ENCODE assay signal across 22 mouse cellular contexts in genomic region chr5:5705019-5705418, GRCm38 (mm10). TPM values are rescaled to one million over a fixed set of nuclear protein-coding genes. Genes with fewer than 3 reads are reported as not detected.
A peak's percentile ranks its signal among the peaks of the same experiment; 100 is the strongest.
DNase-seq lines count a peak whose midpoint lies in the region; ATAC-seq and TF ChIP-seq lines count a peak whose summit lies in the region.
"Had no signal": no experiment of that assay in that cellular context is flagged by ENCODE, and none has a peak within 500 bp of the region (broad histone marks: within the 10 kb centered on the region; RNA-seq: fewer than 3 reads in every experiment).

No protein-coding gene starts in this region.

- no peaks in the 10 kb centered on the region for H3K27me3 ChIP-seq in hindbrain, embryonic 10.5 days (ENCODE audit: insufficient read depth, poor library complexity, severe bottlenecking)
- H3K27me3 ChIP-seq in hindbrain, embryonic 14.5 days (ENCODE audit: control insufficient read depth, insufficient read depth, low read length), result no peaks in the 10 kb centered on the region
- H3K27me3 ChIP-seq in kidney, embryonic 14.5 days (ENCODE audit: control insufficient read depth, insufficient read depth, low read length), result no peaks in the 10 kb centered on the region
- no peaks in the 10 kb centered on the region for H3K27me3 ChIP-seq in kidney, postnatal 0 days (ENCODE audit: insufficient read depth, low read length)
- H3K27me3 ChIP-seq: embryonic facial prominence, embryonic 12.5 days; embryonic facial prominence, embryonic 15.5 days; hindbrain, embryonic 13.5 days; Patski had no signal

- H3K4me3 ChIP-seq in hindbrain, embryonic 10.5 days, result no peak overlapping the region
- H3K4me3 ChIP-seq in hindbrain, embryonic 14.5 days (replicated peaks; ENCODE audit: low read length), result no peak overlapping the region
- H3K4me3 ChIP-seq in kidney, embryonic 14.5 days (ENCODE audit: low read length), result no peak overlapping the region
- no peak overlapping the region for H3K4me3 ChIP-seq in kidney, postnatal 0 days (replicated peaks; ENCODE audit: low read depth, low read length)
- H3K4me3 ChIP-seq: embryonic facial prominence, embryonic 12.5 days; embryonic facial prominence, embryonic 15.5 days; gastrocnemius, adult 2 months; hindbrain, embryonic 13.5 days had no signal

- ATAC-seq in hindbrain, embryonic 14.5 days (ENCODE audit: low FRiP score), result no peak
- peak; percentile 91 for ATAC-seq in kidney, embryonic 14.5 days (ENCODE audit: low FRiP score, low TSS enrichment)
- ATAC-seq in kidney, postnatal 0 days (replicated peaks; ENCODE audit: low FRiP score, low read depth), result peak; percentile 80
- ATAC-seq: forebrain, embryonic 14.5 days; forebrain, postnatal 0 days; Patski had no signal

- H3K9ac ChIP-seq in hindbrain, embryonic 14.5 days, result no peak overlapping the region
- H3K9ac ChIP-seq in kidney, embryonic 14.5 days (ENCODE audit: low read depth, low read length), result no peak overlapping the region
- no peak overlapping the region for H3K9ac ChIP-seq in kidney, postnatal 0 days (ENCODE audit: low read depth, low read length)
- H3K9ac ChIP-seq: embryonic facial prominence, embryonic 12.5 days; embryonic facial prominence, embryonic 15.5 days; forebrain, postnatal 0 days; hindbrain, embryonic 13.5 days had no signal

- no peak for TF ChIP-seq CTCF in kidney, postnatal 0 days (IDR thresholded peaks at IDR 0.05; ENCODE audit: low read depth)

- H3K4me1 ChIP-seq in hindbrain, embryonic 10.5 days (replicated peaks), result no peaks in the 10 kb centered on the region
- H3K4me1 ChIP-seq in hindbrain, embryonic 14.5 days (replicated peaks; ENCODE audit: control insufficient read depth, insufficient read depth, low read length), result no peaks in the 10 kb centered on the region
- no peaks in the 10 kb centered on the region for H3K4me1 ChIP-seq in kidney, embryonic 14.5 days (ENCODE audit: control insufficient read depth, insufficient read depth, low read length)
- no peaks in the 10 kb centered on the region for H3K4me1 ChIP-seq in kidney, postnatal 0 days (replicated peaks; ENCODE audit: insufficient read depth, low read length)
- H3K4me1 ChIP-seq: embryonic facial prominence, embryonic 12.5 days; embryonic facial prominence, embryonic 15.5 days; hindbrain, embryonic 13.5 days had no signal

- no peak overlapping the region for H3K27ac ChIP-seq in hindbrain, embryonic 10.5 days
- H3K27ac ChIP-seq in hindbrain, embryonic 14.5 days, result no peak overlapping the region
- no peak overlapping the region for H3K27ac ChIP-seq in kidney, embryonic 14.5 days (ENCODE audit: low read depth, low read length)
- no peak overlapping the region for H3K27ac ChIP-seq in kidney, postnatal 0 days
- H3K27ac ChIP-seq: embryonic facial prominence, embryonic 12.5 days; embryonic facial prominence, embryonic 15.5 days; gastrocnemius, adult 2 months; hindbrain, embryonic 13.5 days had no signal

- H3K4me2 ChIP-seq in hindbrain, embryonic 14.5 days (replicated peaks), result no peak overlapping the region
- no peak overlapping the region for H3K4me2 ChIP-seq in kidney, embryonic 14.5 days (replicated peaks; ENCODE audit: low read depth, low read length)
- H3K4me2 ChIP-seq in kidney, postnatal 0 days (ENCODE audit: low read length), result no peak overlapping the region
- H3K4me2 ChIP-seq: embryonic facial prominence, embryonic 12.5 days; embryonic facial prominence, embryonic 15.5 days; heart, embryonic 11.5 days; hindbrain, embryonic 13.5 days had no signal

- no peaks in the 10 kb centered on the region for H3K36me3 ChIP-seq in hindbrain, embryonic 10.5 days
- no peaks in the 10 kb centered on the region for H3K36me3 ChIP-seq in hindbrain, embryonic 14.5 days (replicated peaks; ENCODE audit: control insufficient read depth, insufficient read depth)
- H3K36me3 ChIP-seq in kidney, embryonic 14.5 days (ENCODE audit: control insufficient read depth, insufficient read depth, low read length), result no peaks in the 10 kb centered on the region
- H3K36me3 ChIP-seq in kidney, postnatal 0 days (ENCODE audit: insufficient read depth, low read length), result no peaks in the 10 kb centered on the region
- H3K36me3 ChIP-seq: embryonic facial prominence, embryonic 12.5 days; embryonic facial prominence, embryonic 15.5 days; hindbrain, embryonic 13.5 days had no signal

- 56% methylated on average over 2 of the region's 2 CpGs for WGBS in hindbrain, embryonic 10.5 days
- 40% methylated on average over 2 of the region's 2 CpGs for WGBS in hindbrain, embryonic 14.5 days
- WGBS in kidney, embryonic 14.5 days, result 11% methylated on average over 2 of the region's 2 CpGs
- 23% methylated on average over 2 of the region's 2 CpGs for WGBS in kidney, postnatal 0 days

- no peaks in the 10 kb centered on the region for H3K9me3 ChIP-seq in hindbrain, embryonic 10.5 days
- no peaks in the 10 kb centered on the region for H3K9me3 ChIP-seq in hindbrain, embryonic 14.5 days (ENCODE audit: control insufficient read depth, low read length)
- H3K9me3 ChIP-seq in kidney, embryonic 14.5 days (ENCODE audit: control insufficient read depth, low read length), result no peaks in the 10 kb centered on the region
- H3K9me3 ChIP-seq in kidney, postnatal 0 days (replicated peaks; ENCODE audit: low read length), result no peaks in the 10 kb centered on the region
- H3K9me3 ChIP-seq: embryonic facial prominence, embryonic 12.5 days; embryonic facial prominence, embryonic 15.5 days; hindbrain, embryonic 13.5 days had no signal

- peak; percentile 15 for DNase-seq in hindbrain, embryonic 10.5 days (ENCODE audit: low spot score)
- no peak for DNase-seq in hindbrain, embryonic 14.5 days (ENCODE audit: low spot score)
- no peak for DNase-seq in kidney, postnatal 10 days
- DNase-seq in kidney, postnatal 0 days (ENCODE audit: low spot score), result peak; percentile 40
- no peak for DNase-seq in kidney, postnatal 14 days
- peak; percentile 59 for DNase-seq in MN1 (ENCODE audit: low spot score)
- DNase-seq: adrenal gland, postnatal 10 days; adrenal gland, postnatal 36 days; cerebellum, adult 2 months; cerebellum, adult 9-11 months; cerebellum, postnatal 25 days; forebrain, postnatal 0 days; gastrocnemius, adult 2 months; gastrocnemius, postnatal 14 days; heart, adult 11 months had no signal

RNA-seq across cellular contexts. Expression of gene Steap2, which starts 10.6 kb away (rescaled TPM):
- 5.0 and 5.7 TPM in 2 replicates for polyA plus RNA-seq in hindbrain, embryonic 10.5 days (2016; fragmentation: Nextera tagmentation; extraction: Ambion mirVana)
- polyA plus RNA-seq in hindbrain, embryonic 14.5 days (2014; fragmentation: Nextera tagmentation; extraction: Ambion mirVana), result 6.2 and 7.1 TPM in 2 replicates
- polyA plus RNA-seq in kidney, embryonic 14.5 days (2014; fragmentation: Nextera tagmentation; extraction: Ambion mirVana), result 15.6 and 23.8 TPM in 2 replicates
- polyA plus RNA-seq in kidney, postnatal 0 days (2015; fragmentation: Nextera tagmentation; extraction: Ambion mirVana), result 24.8 and 25.0 TPM in 2 replicates

RNA-seq across cellular contexts. Expression of gene Cfap69, which starts 41.0 kb away (rescaled TPM):
- polyA plus RNA-seq in hindbrain, embryonic 10.5 days (2016; fragmentation: Nextera tagmentation; extraction: Ambion mirVana), result 5.2 and 5.5 TPM in 2 replicates
- polyA plus RNA-seq in hindbrain, embryonic 14.5 days (2014; fragmentation: Nextera tagmentation; extraction: Ambion mirVana), result 10.8 and 11.7 TPM in 2 replicates
- 1.5 and 5.5 TPM in 2 replicates for polyA plus RNA-seq in kidney, embryonic 14.5 days (2014; fragmentation: Nextera tagmentation; extraction: Ambion mirVana)
- 1.6 and 3.7 TPM in 2 replicates for polyA plus RNA-seq in kidney, postnatal 0 days (2015; fragmentation: Nextera tagmentation; extraction: Ambion mirVana)

RNA-seq across cellular contexts. Expression of gene Steap1, which starts 44.1 kb away (rescaled TPM):
- 5.1 and 7.3 TPM in 2 replicates for polyA plus RNA-seq in hindbrain, embryonic 10.5 days (2016; fragmentation: Nextera tagmentation; extraction: Ambion mirVana)
- polyA plus RNA-seq in hindbrain, embryonic 14.5 days (2014; fragmentation: Nextera tagmentation; extraction: Ambion mirVana), result 2.2 TPM in 2 replicates
- 9.9 and 10.3 TPM in 2 replicates for polyA plus RNA-seq in kidney, embryonic 14.5 days (2014; fragmentation: Nextera tagmentation; extraction: Ambion mirVana)
- 12.1 and 13.2 TPM in 2 replicates for polyA plus RNA-seq in kidney, postnatal 0 days (2015; fragmentation: Nextera tagmentation; extraction: Ambion mirVana)

Comparison
In these comparisons a context has a peak if more than half of its experiments do, and no peak if none do; other contexts are left out.
1. DNase-seq: peak in hindbrain, embryonic 10.5 days (single experiment), kidney, postnatal 0 days (single experiment) and MN1 (single experiment); none in hindbrain, embryonic 14.5 days (single experiment), kidney, postnatal 10 days (single experiment) and kidney, postnatal 14 days (single experiment).